Mouse (Mus musculus) mature B cell (primary cell): Measurements from ENCODE around the gene Podn.

Source experiments
- in situ Hi-C: fragments of 300-500 bp; cut with MboI; formaldehyde crosslinking; loops from 2 replicates; pipeline ENCODE4 v1.14.3; 2019

The Podn gene

DNA sequence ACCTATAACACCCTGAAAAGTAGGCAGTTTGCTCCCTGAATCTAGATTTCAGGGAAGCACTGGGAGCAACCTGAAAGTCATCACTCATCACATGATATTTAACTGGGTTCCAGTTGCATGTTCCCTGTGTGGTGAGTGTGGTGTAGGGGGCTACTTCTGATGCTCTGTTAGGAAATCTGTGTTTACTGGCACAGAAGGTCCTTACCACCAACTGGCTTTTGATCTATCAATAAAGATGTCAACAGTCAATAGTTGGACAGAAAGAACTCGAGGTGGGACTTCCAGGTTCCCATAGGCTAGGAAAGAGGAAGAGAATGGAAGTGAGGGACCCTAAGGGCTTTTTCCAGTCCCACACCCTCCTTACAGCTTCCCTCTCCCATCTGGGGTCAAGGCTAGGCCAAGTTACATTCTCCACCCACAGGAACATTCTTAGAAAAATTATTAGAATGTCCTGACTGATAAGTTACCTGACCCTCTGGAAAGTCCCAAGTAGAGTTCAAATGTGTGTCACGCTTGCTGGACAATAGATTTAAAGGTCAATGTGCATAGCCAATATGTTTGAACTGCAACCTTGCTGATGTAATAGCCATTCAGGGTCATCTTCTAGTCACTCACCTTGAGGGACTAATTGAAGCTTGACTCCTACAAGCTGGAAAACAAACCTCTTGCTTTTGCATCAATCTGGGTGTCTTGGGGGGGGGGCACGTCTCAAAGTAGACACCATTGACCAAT, 18.9 kb downstream of the Podn start:
- in situ Hi-C loops: no loop called here

DNA sequence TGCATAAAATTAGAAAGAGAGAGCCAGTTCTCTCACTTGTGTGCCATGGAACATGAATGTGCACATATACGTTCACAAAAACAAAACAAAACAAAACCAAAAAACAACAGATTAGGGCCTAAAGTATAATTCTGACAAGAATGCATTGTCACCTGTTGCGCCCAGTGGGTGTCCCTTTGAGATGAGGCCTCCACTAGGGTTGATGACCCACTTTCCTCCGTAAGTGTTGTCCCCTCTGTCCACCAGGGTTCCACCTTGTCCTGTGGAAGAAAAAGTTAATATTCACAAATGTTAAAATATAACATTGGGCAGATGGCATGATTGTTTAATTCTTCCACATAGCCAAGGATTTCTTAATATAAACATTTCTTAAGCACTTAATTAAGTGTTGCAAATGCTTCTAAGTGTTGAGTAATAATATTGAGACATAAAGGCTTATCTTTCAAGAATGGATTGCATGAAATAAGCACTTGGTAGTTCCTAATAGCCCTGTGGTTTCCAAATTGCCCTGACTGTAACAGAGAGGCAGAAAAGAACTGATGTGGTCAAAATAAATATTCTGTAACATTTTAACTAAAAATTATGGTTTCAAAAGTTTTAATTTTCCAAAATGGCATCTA, 21.9 kb downstream of the Podn start:
- in situ Hi-C loops: no loop called here

DNA sequence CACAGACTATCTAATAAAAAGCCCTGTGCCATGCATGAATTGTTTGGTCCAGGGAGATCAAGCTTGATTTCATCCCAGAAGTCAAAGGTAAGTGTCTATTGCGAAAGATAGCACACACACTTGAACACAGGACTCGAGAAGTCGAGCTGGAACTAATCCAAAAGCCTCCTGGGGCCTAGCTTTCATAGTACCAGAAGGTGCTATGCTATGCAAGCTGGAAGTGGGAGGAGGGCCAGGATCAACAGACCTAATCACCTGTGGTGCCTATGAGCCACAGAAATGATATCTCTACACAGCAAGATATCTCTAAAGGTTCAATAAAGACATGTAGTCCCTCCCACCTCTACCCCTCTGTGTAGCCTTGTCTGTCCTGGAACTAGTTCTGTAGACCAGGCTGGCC, 24.2 kb downstream of the Podn start:
- in situ Hi-C loops: no loop called here

DNA sequence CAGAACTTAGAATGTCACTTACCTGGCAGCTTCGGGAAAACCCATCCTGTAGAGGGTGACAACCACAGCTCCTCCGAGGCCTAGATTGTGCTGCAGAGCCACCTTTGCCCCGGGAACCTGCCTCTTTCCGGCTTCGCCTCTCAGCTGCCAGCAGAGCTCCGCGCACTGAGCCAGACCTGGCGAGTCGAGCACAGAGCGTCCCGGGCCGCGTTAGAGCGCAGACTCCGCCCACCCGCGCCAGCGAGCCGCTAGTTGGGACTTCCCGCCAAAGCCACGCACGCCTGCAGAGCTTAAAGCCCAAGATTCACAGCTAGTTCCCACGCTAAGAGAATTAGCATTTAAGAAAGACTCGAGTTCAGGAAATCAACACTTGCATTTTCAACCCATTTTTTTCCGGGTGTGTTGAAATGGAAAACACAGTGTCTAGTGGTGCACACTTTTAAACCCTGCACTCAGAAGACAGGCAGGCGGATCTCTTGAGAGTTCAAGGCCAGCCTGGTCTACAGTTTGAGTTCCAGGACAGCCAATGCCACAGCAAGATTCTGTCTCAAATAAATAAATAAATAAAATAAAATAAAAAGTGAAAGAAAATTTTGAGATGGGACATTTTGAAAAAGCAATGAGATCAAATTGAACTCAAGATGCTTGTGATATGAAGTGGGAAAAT, 24.9 kb downstream of the Podn start:
- in situ Hi-C loops: no loop called here

DNA sequence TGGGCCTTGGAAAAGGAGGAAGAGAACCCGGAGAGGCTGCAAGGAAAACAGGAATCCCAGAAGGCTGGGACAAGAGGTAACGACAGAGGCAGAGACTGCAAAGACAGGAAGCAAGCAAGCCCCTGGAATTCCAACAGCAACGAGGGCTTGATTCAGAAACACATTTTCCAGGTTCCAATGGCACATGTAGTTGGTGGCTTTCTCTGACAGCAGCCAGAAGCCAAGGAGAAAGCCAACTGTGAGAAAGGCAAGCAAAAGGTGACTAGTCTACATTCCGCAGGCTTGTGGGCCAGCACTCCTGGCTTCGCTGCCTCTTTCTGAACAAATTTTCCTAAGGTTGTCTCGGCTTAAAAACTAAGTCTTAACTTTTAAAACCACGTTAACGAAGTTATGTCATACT, 25.5 kb downstream of the Podn start:
- in situ Hi-C loops: no loop called here

DNA sequence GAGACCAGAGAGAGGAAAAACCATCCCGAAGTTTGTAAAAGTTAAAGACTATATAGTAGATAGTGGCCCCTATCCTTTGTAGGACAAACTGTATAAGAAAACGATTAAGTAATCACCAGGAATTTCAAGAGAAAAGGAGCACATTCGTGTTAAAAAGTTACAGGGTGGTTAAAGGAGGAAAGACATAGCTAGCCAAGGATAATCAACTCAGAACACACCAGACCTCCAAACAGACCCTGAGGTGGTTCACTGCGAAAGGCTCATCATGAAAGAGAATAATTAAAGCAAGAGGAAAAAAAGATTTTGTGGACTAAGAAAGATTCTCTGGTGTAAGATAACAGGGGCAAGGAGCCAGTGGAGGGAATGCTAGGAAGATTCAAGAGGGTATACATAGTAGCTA, 26.0 kb downstream of the Podn start:
- in situ Hi-C loops: no loop called here

DNA sequence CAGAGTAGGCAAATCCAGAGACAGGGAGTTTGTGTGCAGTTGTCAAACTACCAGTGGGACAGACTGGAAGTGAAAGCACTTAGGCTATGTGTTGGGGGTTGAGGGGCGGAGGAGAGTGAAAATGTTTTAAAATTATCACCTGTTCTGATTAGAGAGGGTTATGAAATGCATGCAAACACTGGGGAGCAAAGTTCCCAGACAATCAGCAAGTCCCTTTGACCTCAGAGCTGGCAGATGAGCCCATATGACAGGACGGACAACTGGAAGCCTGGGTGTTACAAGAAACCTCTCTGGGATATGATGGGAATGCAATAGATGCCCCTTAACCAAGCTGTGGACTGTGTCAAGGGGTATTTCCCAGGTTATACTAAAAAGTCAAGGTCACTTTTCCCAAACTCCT, 28.2 kb downstream of the Podn start:
- in situ Hi-C loops: no loop called here

DNA sequence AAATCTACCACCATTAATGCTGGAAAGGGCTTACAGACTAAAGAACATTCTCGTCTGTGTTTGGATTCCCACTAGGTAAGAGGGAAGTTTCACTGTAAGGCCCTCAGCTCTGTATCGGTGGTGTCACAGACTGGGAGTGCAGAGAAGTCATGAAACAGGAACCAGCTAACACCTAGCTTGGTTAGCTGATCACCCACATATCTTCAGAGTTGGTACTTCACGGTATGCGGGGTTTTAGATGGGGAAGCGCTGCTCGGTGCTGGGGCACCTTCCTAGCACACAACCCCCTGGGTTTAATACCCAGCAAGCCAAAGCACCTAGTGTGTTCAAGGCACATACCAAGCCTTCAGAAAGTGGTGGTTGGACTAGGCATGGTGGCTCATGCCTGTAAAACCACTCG, 29.0 kb downstream of the Podn start:
- in situ Hi-C loops: no loop called here

DNA sequence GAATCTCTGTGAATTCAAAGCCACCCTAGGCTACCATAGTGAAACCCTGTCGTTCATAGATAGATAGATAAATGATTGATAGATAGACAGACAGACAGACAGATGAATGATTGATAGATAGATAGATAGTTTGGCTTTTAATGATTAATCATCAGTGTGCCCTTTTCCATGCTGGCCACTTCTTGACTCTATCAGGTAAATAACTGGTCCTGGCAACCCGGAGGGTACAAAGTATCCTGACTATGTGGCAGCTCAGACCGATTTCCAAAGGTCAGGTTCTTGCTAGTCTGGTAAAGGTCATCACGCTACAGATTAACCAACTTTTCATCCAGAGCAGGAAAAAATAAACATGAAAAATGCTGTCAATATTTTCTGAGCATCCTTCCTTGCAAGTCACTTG, 29.7 kb downstream of the Podn start:
- in situ Hi-C loops: no loop called here

DNA sequence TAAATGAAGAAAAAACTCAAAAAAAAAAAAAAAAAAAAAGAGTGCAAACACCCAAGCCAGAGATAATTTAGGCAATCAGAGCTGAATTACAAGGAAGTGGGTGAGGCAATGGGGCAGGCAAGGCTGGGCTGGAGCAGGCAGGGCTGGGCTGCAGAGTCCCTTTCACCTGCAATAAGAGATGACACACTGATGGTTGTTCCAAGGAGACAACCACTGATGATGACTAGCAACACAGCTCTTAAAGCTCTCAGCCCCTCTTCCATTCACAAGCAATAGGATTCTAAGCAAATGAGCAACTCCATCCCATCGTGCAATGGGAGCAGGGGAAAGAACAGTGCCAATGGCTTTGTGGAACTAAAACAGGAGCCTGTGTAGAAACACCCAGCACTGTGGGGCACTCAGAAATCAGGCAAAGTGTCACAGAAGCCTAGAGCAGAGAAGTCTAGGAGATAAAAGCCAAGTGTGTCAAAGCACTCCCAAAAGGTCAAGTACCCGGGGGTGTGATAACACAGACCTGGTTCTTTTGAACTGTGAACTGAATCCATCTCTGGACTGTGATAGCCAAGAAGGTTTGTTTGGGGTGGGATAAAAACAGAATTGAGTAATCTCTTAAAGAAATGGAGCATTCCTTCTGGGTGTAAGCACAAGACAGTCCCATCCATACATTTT, 30.9 kb downstream of the Podn start:
- in situ Hi-C loops: no loop called here

DNA sequence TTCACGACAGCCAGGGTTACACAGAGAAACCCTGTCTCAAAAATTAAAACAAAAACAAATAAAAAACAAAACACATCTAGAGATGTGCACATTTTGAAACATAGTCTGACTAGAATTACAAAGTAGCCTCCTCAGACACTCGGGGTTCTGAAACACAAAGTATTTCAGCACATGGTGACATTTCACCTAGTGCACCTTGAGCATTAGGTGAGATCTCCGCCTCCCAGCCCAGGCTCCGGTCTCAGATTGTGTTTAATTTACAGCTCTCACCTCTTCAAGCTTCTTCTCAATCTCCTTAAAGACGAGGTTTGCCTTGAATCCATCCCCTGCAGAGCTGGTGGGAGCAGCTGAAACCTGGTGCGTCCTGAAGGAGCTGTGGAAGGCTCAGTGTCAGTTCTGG, 32.6 kb downstream of the Podn start:
- in situ Hi-C loops: no loop called here

DNA sequence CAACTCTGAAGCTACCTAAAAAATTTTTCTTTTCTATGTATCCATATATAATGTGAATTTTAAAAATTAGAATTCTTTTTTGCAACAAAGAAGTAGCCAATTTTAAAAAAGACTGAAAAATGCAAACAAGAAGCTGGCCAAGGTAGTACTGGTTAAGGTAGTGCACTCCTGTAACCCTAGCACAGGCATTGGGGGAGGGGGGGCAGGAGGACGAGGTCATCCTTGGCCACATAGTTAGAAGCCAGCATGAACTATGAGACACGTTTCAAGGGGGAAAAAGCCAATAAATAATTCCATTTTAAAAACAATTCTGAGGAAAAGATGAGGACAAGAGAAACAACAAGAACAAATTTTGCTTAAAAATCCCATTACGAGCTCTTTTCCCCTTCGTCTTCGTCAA, 33.7 kb downstream of the Podn start:
- in situ Hi-C loops: no loop called here

DNA sequence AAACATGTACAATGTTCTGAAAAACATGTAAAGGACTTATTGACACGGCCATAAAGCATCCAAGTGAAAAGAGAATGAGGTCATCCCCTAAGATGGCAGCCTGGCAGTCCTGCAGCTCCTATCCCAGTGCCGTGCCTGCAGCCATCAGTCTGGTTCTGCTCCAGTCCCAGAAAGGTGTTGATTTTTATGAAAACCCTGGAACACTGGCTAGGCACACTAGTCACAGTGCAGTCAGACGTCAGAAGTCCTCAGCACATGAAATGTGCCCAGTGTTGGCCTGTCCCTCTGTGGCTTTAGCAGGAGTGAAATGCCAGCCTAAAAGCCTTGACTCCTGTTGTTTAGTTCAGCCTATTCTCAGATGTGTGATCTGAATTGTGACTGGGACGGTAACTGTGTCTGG, 35.5 kb downstream of the Podn start:
- in situ Hi-C loops: no loop called here

DNA sequence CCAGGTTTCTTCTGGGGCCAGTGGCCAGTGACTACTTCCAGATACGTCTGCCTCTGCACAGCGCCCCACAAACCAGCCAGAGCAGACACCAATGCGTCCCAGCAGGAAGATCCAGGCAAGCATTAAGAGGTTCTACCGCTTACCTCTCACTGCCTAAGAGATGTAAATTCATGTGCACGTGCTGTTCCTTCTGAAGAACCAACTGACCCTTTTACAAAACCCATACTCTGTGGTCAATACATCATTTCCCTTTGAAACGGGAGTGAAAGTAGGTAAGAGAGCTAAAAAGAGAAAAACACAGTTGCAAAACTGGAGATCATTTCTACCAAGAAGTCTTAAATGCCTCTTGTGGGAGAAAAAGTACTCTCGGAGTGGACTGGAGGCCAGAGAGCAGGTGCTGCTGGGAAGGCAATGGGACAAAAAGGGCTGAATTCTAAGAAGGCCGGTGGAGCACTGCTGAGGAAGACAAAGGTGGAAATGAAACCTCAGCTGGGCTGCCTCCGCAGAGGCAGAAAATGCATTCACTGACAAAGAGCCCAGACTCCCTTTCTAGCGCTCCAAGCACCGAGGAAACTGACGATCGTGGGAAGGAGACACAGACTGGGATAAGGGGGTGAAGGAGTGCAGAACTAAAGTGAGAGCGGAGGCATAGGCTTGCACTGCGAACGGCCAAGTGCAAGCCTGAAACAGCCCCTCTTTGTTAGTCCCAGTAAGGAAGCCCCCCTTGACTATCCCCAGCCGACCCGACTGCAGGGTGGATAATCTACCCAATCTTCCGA, 36.5 kb downstream of the Podn start:
- in situ Hi-C loops: no loop called here

DNA sequence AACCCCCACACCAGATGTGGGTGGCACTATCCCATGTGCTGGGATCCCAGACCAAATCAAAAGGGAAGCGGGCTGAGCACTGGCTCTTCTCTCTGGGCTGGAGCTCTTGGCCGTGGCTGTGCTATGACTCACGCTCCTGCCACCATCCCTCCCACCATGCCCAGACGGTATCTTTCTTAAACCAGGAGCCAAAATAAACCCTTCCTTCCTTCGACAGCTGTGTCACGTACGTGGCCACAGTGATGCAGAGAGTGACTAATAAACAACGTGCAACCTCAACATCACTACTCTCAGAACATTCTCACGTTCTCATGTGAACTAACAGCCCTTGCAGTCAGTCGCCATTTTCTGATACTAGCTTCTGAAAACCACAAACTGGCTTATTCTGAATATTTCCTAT, 38.1 kb downstream of the Podn start:
- in situ Hi-C loops: no loop called here

DNA sequence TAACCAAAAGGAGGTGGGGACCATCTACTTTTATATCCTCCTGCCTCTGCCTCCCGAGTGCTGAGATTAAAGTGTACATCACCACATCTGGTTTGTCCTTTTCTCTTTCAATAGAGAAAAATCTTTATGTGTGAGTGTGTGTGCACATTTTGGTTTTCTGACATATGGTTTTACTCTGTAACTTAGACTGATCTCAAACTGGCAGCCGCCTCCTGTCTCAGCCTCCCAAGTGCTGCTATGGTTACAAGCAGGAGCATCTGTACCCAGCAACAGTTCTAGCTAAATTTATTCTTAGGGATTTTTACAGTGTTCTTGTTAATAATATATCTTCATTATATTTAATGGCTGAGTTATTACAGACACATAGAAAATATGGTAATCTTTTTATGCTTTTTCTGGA, 39.0 kb downstream of the Podn start:
- in situ Hi-C loops: no loop called here

DNA sequence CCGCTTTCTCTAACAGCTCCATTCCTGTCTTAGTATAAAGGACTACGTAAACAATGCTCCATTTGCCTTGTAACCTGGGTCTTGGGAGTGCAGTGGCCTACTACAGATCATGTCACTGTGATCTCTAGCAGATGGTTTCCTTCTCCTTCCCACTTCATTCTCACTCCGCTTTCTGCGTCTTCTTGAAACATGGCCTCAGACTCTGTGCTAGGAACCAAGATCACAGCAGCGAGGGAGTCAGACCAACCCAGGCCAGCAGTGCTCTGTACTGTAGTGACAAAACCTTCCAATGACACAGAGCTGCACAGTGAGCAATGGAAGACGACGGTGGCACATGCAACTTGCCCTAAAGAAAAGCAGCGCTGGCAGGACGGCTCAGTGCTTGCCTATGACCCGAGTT, 40.4 kb downstream of the Podn start:
- in situ Hi-C loops: no loop called here

DNA sequence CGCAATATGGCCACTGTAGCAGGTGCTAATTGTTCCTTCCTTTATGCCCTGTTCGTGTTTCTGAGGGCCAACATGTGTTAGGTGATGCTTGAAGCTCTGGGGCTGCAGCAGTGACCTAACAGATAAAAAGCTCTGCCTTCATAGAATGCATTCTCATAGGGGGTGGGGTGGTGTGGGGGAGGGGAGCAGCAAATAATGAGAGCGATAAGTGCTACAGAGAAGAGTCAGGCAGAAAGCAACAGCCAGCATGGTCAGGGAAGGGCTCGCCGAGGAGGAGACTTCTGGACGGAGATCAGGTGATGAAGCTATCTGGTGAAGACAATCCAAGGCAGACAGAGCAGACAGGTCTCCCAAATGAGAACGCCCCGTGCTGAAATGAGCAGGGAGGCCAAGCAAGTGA, 43.6 kb downstream of the Podn start:
- in situ Hi-C loops: no loop called here

DNA sequence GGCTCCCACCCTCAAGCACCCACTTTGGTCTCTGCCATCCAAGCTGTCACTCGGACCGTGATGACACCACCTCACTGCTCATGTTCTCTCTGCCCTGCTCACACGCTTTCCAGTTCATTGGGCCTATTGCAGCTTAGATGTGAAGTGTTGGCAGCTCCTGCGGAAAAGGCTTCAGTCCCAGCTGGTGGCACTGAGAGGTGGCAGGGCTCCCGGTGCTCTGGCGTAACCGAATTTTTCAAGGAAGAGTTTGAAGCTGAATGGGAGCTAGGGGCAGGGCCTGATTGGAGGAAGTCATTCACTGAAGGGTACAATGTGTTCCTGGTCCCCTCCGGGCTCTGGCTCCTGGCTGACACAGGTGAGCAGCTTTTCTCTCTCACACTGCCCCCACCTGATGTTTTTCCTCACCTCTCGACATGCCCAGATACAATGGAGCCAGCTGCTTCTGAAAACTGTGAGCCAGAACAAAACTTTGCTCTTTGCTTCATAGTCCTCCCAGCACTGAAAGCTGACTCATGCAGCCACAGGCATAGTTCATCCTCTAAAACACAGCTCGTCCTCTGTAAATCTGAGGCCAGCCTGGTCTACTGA, 44.5 kb downstream of the Podn start:
- in situ Hi-C loops: no loop called here

DNA sequence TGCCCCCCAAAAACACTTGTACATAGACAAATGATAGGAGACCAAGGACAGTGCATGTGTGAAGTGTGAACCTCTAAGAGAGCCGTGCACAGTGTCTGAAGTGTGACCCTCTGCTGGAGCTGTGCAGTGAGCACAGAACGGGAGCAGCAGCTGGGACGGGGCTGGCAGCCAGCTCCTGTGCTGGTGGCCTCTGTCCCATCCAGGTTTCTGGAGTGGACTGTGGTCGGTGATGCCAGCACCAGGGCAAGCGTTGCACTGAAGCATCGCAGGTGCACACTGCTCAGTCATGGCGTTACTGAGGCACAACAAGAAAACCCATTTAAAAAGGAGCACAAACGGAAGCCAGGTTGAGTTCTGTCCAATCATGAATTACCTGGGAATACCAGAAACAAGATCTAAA, 50.1 kb downstream of the Podn start:
- in situ Hi-C loops: no loop called here
